Mouse (Mus musculus) cerebellum, adult 8-10 months (tissue): ENCODE results near the gene Bbs5.
A peak's percentile ranks its signal among the peaks of the same experiment; 100 is the strongest.
"Not testable (repeated sequence)": the region's sequence is repeated elsewhere in the genome, so short reads cannot be mapped to it uniquely, and the experiment has no call there.

Experiments used
- DNase-seq: peaks from one replicate; pipeline ENCODE4 v3.0.0; 2022

Bbs5 gene

DNA sequence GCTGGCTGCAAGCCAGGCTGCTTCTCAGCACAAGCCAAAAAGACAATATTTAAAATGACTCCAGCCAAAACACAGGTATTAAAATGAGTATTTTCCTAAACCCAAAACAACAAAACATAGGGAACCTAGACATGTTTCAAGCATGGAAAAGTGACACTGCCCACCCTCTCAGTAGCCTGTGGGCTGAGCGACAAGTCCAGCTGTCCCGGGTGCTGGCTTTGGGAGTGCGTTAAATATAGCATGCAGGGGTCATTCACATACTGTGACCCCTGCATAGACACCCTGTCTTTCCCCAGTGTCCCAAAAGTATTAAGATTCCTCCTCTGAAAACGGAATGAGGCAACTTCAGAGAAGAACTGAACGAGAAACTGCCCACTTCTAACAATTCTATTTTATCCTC lies 26.8 kb downstream of the Bbs5 start:
- no peak for DNase-seq

DNA sequence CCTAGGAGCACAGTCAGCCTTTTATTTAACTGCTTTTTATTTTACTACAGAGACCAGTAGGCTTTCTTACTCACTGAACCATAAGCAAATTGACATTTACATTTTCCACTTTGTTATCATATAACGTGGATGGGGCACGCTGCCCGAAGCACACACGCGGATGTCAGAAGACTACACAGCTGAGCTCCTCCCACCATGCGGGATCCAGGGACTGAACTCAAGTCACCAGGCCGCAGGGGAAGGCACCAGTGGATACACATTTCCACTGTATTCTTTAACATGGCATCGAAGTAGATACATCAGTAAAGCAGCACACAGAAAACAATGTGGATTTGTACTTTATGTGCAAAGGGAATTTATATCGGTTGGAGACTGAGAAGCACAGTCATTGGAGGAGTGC lies 28.3 kb downstream of the Bbs5 start:
- DNase-seq = no peak

DNA sequence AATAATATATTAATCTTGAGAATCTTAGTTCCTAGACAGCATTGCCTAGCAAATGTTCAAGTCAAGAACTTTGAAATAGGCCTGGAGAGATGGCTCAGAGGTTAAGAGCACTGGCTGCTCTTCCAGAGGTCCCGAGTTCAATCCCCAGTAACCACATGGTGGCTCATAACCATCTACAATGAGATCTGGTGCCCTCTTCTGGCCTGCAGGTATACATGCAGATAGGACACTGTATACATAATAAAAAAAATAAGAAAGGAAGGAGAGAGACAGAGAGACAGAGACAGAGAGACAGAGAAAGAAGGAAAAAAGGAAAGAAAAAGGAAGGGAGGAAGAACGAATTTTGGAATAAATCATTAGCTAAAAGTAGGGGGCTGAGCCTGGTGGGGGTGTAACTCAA lies 29.7 kb downstream of the Bbs5 start:
- DNase-seq = no peak

DNA sequence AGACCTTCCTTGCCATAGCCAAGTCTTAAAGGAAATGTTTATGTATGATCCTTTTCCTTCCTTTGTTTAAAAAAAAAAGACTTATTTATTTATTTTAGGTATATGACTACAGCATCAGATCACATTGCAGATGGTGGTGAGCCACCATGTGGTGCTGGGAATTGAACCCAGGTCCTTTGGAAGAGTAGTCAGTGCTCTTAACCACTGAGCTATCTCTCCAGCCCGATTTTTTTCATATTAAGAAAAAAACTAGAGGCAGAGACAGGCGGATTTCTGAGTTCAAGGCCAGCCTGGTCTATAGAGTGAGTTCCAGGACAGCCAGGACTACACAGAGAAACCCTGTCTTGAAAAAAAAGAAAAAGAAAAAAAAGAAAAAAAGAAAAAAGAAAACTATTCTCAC lies 30.2 kb downstream of the Bbs5 start:
- not testable (repeated sequence) for DNase-seq

DNA sequence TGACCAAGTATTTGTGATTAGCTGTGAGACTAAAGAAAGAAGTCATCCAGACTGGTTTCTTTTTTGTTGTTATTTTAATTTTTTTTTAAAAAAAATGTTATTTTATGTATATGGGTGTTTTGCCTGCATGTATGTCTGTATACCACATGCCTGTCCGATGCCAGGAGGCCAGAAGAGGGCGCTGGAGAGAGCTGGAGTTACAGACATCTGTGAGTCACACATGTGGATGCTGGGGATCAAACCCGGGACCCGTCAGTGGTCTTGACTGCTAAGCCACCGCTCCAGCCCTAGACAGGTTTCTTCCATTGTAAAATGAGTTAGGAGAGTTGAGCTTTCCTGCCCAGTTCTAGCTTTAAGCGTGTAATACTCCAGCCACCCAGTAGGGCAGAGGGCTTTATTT lies 33.0 kb downstream of the Bbs5 start:
- no peak for DNase-seq

DNA sequence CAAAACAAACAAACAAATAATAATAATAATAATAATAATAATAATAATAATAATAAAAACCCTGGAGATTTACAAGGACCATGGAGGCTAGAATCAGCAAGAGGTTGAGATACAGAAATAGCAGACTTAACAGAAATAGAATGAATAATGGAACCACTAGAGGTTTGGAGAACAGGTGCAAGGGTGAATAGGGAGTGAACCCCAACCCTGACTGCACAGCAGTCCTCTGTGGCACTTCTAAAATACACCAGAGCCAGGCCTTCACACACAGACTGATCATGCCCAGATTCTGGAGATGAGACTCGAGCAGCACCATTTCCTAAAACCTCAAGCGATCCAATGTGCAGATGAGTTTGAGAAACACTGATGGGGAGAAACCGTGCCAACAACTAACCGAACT lies 35.0 kb downstream of the Bbs5 start:
- no peak for DNase-seq

DNA sequence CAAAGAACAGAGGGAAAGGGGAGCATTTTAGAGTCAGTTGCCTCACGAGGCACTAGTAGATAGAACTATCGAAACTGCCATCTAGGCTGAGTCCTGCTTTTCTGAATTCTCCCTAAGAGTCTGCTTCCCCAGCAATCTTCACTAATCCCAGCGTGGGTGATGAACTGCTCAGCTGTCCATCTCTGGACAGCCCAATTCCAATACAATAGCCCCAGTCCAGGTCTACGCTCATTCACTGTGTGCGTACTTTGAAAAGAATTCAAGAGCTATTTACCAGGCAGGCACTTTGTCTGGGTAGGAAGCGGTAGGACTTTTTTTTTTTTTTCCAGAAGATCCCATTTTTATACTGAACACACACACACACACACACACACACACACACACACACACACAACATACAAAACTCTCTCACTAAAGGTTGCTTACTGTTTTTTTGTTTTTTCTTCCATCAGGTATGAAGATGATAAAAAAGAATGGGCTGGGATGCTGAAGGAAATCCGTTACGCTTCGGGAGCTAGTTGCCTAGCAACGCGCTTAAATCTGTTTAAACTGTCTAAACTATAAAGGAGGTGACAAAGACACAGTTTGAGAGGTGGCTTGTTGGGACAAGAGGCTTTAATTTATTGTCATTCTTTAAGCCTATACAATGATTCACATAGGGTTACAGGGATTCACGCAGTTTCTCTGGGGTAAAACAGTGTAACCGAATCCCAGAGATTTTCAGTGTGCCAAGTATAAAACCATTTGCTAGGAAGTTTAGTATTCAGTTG lies 36.2 kb downstream of the Bbs5 start:
- no peak for DNase-seq

DNA sequence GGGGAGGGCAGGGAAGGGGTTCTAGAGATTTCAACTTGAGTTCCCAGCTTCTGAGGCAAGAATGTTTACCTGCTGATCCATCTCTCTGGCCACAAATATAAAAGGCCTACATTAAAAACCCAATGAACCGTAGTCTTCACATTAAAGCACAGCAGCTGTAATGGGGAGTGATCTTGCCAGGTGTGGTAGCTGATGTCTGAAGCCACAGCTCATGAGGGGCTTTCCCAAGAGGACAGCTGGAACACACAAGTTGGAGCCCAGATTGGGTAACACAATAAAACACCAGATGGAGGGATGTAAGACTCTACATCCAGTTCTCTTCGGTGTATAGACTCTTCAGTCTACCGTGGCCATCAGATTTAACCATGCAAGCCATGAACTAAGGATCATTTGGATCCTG lies 37.5 kb downstream of the Bbs5 start:
- no peak for DNase-seq

DNA sequence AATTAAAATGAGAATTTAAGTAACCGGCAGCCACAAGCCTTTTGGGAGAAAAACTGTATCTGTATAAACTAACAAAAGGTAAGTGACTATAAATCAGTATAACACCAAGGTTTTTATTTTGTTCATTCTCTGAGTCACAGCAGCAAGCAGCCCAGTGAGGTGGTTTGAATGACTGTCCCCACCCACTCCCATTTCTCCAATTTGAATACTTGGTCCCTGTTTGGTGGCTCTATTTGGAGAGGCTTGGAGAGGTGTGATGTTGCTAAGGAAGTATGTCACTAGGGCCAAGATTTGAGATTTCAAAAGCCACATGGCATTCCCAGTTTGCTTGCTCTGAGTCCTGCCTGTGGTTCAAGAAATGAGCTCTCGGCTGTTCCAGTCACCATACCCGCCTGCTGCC lies 43.2 kb downstream of the Bbs5 start:
- DNase-seq = no peak

DNA sequence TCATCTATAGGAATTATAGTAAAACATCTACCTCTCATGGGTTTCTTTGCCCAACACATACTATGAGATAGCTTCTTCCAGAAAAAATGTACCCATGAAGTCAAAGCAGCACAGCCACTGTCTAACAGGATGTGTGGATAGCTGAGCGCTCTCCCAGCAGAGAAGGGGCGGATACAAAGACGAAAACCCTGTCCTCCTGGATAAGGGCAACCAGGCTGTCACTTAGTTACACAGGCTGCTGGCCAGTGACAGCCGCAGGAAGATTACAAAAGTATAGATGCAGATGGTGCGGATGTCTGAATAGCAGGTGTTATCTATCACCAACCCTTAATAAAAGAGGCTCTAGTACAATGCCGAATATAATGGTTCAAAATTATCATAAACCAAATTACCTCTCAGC lies 43.9 kb downstream of the Bbs5 start:
- DNase-seq = no peak

DNA sequence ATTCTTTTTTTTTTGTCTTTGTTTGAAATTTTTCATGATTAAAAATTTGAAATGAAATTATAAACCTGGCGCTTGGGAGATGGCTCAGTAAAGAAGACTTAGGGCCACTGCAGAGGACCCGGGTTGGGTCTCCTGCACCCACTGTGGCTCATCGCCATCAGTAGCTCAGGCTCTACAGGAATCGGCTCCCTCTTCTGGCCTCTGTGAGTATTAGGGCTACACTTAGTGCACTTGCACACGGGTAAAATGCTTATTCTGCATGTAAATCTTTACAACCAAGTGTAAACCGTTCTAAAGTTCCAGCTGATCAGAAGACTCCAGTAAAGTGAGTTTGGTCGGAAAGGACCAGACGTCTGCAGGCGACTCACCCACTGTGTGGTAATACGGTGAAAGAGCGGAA lies 46.5 kb downstream of the Bbs5 start:
- DNase-seq = no peak

DNA sequence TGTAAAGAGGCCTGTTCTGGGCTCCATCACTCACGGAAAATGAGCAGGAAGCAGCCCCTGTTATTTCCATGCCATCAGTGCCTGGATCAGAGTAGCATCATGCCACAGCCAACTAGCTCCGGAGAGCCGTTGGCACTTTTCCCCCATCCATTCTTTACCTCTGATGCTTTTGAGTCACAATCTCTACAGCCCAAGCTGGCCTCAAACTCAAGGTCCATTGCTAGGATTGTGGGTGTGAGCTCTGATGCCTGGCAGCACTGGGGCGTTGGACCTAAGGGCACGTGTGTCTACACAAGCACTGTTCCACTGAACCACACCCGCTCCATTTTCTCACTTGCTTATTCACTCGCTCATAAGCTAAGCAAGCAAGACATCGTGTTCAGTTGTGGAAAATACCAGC lies 53.5 kb downstream of the Bbs5 start:
- no peak for DNase-seq

DNA sequence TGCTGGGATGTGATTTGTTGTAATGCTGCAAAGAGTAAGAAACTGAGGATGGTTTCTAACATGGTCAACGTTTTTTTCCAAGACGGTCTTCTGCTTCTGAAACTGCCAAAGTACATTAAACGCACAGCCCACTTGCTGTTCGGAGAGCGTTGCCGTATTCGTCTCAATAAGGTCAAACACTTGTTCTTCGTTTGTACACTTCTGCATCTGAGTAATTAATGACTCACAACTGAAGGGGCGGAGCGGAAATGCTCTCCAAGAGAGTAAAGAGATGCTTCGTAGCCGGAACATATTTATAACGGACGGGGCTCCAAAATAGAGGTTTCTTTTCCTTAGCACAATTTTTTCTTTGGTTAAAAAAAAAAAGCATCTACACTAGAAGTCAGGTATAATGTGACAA lies 65.2 kb downstream of the Bbs5 start:
- DNase-seq = no peak

DNA sequence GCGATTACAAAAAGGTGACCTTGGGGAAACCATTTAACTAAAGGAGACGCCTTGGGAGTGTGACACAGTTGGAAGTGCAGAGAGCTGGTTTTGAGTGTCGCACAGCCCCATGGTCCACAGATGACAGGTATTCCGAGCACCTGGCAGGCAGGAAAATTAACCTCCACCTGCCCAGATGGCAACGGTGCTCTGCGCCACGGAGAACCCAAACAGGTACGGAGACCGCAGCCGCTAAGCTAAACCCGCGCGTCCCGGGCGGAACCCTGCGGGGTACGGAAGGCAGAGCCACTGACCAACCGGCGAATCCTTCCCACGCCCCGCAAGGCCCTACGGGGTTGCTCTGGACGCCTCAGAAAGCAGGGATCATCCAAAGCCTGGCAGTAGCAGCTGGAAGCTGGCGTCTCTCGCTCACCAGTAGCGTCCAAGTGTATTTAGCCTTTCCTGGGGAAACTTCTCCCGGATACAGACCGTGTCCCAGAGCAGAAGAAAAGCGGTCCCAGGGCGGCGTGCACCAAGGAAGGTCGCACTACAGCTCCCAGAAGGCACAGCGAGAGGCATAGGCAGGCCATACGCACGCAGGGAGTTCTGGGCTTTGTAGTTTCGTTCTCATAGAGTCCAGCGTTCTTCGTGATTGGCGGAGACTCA lies 66.1 kb downstream of the Bbs5 start, which contains the start of gene Fastkd1:
Gene Fastkd1 (minus strand): TSS at position 536 of the 645 bp plus-strand sequence.
- DNase-seq = peak; percentile 81

DNA sequence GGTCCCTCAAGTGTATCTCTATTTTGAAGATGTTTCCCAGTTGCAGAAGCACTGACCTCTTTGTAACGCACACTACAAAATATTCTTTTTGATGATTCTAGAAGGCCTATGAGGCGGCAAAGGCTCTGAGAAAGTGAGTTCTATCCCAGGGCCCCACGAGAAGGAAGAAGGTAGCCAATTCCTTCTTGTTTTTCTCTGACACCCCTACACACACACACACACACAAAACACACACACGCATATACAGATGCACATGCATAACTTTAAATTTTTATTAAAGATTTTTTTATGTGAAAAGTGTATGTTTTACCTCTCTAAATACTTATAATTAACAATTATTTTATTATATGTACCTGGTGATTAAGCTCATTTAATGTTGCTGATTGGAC lies 66.6 kb downstream of the Bbs5 start:
- no peak for DNase-seq

DNA sequence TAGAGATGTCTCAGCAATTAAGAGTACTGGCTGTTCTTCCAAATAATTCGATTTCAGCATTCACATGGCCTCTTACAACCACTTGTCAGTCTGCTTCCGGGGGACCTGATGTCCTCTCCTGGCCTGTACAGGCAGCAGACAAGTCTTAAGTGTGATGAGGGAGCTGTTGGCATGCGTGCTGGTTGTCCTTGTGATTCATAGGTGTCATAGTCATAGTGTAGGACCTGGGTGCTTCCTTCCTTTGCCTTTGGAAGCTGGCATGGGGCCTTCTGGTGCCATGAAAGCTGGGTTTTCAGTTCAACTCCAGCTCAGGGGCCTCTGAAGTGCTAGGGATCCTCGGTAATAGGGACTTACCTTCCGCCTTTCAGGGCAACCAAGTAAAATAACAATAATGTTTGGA lies 67.2 kb downstream of the Bbs5 start:
- DNase-seq = peak; percentile 23

DNA sequence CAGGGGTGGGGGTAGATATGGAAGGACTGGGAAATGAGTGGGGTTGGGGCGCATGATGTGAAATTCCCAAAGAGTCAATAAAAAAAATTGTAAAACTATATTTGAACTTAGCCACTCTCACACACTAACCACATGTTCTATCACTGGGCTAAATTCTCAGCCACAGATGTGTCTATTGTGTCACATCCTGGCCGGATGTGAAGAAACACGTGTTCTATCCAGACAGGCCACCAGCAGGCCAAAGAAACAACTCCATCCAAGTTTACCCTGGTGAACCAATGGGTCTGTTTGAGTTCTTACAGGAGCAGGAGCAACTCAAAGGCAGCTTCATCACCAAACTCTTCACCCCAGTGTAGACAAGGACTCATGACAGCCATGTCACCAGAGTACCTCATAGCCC lies 69.5 kb downstream of the Bbs5 start:
- DNase-seq = no peak
